Mouse (Mus musculus) kidney, adult 2 months (tissue): ENCODE data around the gene Rabgef1.

ENCODE experiments used
- CTCF ChIP-seq: fragments of 200-500 bp; conservative IDR thresholded peaks from 2 replicates; pipeline ENCODE4 v1.5.1; 2011; ENCODE audit warnings: low read depth, mild to moderate bottlenecking, control low read depth, low read length, moderate library complexity, mixed read lengths; ENCODE audit not compliant: insufficient read depth, insufficient read length
- POLR2A ChIP-seq: fragments of 200-500 bp; IDR thresholded peaks from one replicate; pipeline ENCODE4 v1.6.1; 2011; ENCODE audit warnings: low read depth, low read length, control low read depth

- TF ChIP-seq CTCF (peak; percentile 78), POLR2A (no peak)
These were observed 32.2 kb upstream of the Rabgef1 start for GRCm38 (mm10) chr5:130139393-130139792.
